Mouse (Mus musculus) intestine, postnatal 0 days (tissue): ENCODE measurements at regions not wholly inside any gene's neighbourhood (a gene's known extent, or its start where the extent isn't known, plus 50 kb on each side); places are given as distances from the start of the nearest gene placed in this dataset.

ENCODE experiments used
- ATAC-seq: fragments of 200-750 bp; cut with Nextera tagmentation; 2 replicates; pipeline ENCODE4 v1.8.0; 2017; ENCODE audit warnings: mild to moderate bottlenecking, moderate TSS enrichment, moderate library complexity
- H3K27ac ChIP-seq: fragments of 300-500 bp; sonication (generic); 2 replicates; pipeline ENCODE4 v1.5.1; 2014; ENCODE audit warnings: mild to moderate bottlenecking, low read depth, low read length, moderate library complexity
- H3K27me3 ChIP-seq: fragments of 300-500 bp; sonication (generic); replicated peaks from 2 replicates; pipeline ENCODE4 v1.6.1; 2014; ENCODE audit warnings: low read length, mixed read lengths; ENCODE audit not compliant: control insufficient read depth, insufficient read depth
- H3K36me3 ChIP-seq: fragments of 300-500 bp; sonication (generic); 2 replicates; pipeline ENCODE4 v1.6.1; 2014; ENCODE audit warnings: mild to moderate bottlenecking, moderate library complexity; ENCODE audit not compliant: control insufficient read depth, insufficient read depth
- H3K4me1 ChIP-seq: fragments of 300-500 bp; sonication (generic); replicated peaks from 2 replicates; pipeline ENCODE4 v1.6.1; 2014; ENCODE audit warnings: antibody characterized with exemption, low read length, mixed read lengths; ENCODE audit not compliant: control insufficient read depth, insufficient read depth
- H3K4me2 ChIP-seq: fragments of 300-500 bp; sonication (generic); replicated peaks from 2 replicates; pipeline ENCODE4 v1.6.1; 2014; ENCODE audit warnings: low read depth, mild to moderate bottlenecking, moderate library complexity
- H3K4me3 ChIP-seq: fragments of 300-500 bp; sonication (generic); 2 replicates; pipeline ENCODE4 v1.5.1; 2014; ENCODE audit warnings: low read depth, low read length
- H3K9ac ChIP-seq: fragments of 300-500 bp; sonication (generic); 2 replicates; pipeline ENCODE4 v1.6.1; 2014; ENCODE audit warnings: mild to moderate bottlenecking, low read depth, low read length
- H3K9me3 ChIP-seq: fragments of 300-500 bp; sonication (generic); 2 replicates; pipeline ENCODE4 v1.6.1; 2016; ENCODE audit warnings: mixed run types; ENCODE audit not compliant: control insufficient read depth
- CTCF ChIP-seq: sonication (generic); IDR thresholded peaks from 2 replicates; pipeline ENCODE4 v1.5.1; 2016; ENCODE audit warnings: low read depth, mild to moderate bottlenecking, control low read depth, antibody characterized with exemption, moderate library complexity
- whole genome bisulfite sequencing: fragments of 180-500 bp; shearing (Covaris S2); extraction: QIAGEN DNeasy Blood & Tissue Kit; methylation state at CpG from one replicate; pipeline ENCODE4 v1.1.7; 2014; 5-methylcytosine and 5-hydroxymethylcytosine counted together

- no peak for ATAC-seq
- Histone ChIP-seq H3K36me3 (no peaks in the 10 kb centered on the region), H3K27me3 (no peaks in the 10 kb centered on the region), H3K4me3 (no peak overlapping the region), H3K9me3 (no peaks in the 10 kb centered on the region), H3K4me1 (no peaks in the 10 kb centered on the region), H3K27ac (no peak overlapping the region), H3K9ac (no peak overlapping the region), H3K4me2 (no peak overlapping the region)
- WGBS, result 86% methylated on average over 3 of the region's 3 CpGs
- no peak for TF ChIP-seq CTCF
Observed at GRCm38 (mm10) chr4:27981309-27981708, 831.6 kb upstream of the Epha7 start.

- no peak for TF ChIP-seq CTCF
- 68% methylated on average over 4 of the region's 4 CpGs for WGBS
Observed at GRCm38 (mm10) chr4:27987986-27988423, 824.9 kb upstream of the Epha7 start.

GRCm38 (mm10) chr4:27994411-27994810 lies 818.5 kb upstream of the Epha7 start:
- Histone ChIP-seq H3K9ac (no peak overlapping the region), H3K27me3 (no peaks in the 10 kb centered on the region), H3K27ac (no peak overlapping the region), H3K4me3 (no peak overlapping the region), H3K4me1 (no peaks in the 10 kb centered on the region), H3K4me2 (no peak overlapping the region), H3K36me3 (no peaks in the 10 kb centered on the region), H3K9me3 (no peaks in the 10 kb centered on the region)
- WGBS, result 58% methylated on average over 2 of the region's 2 CpGs
- no peak for TF ChIP-seq CTCF
- ATAC-seq, result no peak

More at GRCm38 (mm10) chr4:27987986-27988423, 824.9 kb upstream of the Epha7 start:
- Histone ChIP-seq H3K4me2 (no peak overlapping the region), H3K36me3 (no peaks in the 10 kb centered on the region), H3K27ac (no peak overlapping the region), H3K4me1 (no peaks in the 10 kb centered on the region), H3K9me3 (no peaks in the 10 kb centered on the region), H3K27me3 (no peaks in the 10 kb centered on the region), H3K9ac (no peak overlapping the region), H3K4me3 (no peak overlapping the region)
- ATAC-seq, result no peak

GRCm38 (mm10) chr4:28001818-28002476 lies 811.0 kb upstream of the Epha7 start:
- no peak overlapping the region for H3K4me3 ChIP-seq
- H3K4me2 ChIP-seq, result no peak overlapping the region
- ATAC-seq, result no peak
- TF ChIP-seq CTCF, result no peak
- H3K9ac ChIP-seq, result no peak overlapping the region
- no peaks in the 10 kb centered on the region for H3K9me3 ChIP-seq
- H3K36me3 ChIP-seq, result no peaks in the 10 kb centered on the region
- H3K27ac ChIP-seq, result no peak overlapping the region
- no peaks in the 10 kb centered on the region for H3K4me1 ChIP-seq
- no peaks in the 10 kb centered on the region for H3K27me3 ChIP-seq
- WGBS, result 48% methylated on average over 4 of the region's 4 CpGs
